Mouse (Mus musculus) central nervous system, embryonic 18 days (tissue): ENCODE results near the gene Dnajb5. TPM values are rescaled to one million over a fixed set of nuclear protein-coding genes. Genes with fewer than 3 reads are reported as not detected.

Experiments
- polyA plus RNA-seq: library from polyadenylated mRNA; depleted of rRNA; stranded (reverse); fragments of >200 nt; gene quantifications from 2 replicates; pipeline ENCODE4 v1.2.3, GENCODE M21; 2012; rRNA removed

Dnajb5 gene
- 73.4 and 84.6 TPM in 2 replicates for polyA plus RNA-seq

DNA sequence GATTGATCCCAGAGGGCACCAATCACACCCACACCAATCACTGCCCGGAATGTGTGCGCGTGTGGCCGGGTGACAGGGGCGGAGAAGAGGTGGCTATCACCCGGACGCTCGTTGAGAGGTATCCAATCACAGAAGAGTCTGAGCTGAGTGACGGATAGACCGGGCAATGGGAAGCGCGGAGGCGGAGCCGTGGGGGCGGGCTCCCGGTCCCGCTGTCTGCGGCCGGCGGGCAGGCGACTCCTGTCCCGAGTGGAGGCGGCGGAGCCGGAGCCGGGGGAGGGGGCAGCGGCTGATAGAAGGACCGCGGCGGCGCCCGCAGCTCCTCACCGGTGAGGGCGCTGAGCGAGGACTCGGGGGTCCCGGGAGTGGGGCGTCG lies at the start of gene Dnajb5:
TSS of gene Dnajb5 (plus strand) at position 139 of the 376 bp plus-strand sequence.

DNA sequence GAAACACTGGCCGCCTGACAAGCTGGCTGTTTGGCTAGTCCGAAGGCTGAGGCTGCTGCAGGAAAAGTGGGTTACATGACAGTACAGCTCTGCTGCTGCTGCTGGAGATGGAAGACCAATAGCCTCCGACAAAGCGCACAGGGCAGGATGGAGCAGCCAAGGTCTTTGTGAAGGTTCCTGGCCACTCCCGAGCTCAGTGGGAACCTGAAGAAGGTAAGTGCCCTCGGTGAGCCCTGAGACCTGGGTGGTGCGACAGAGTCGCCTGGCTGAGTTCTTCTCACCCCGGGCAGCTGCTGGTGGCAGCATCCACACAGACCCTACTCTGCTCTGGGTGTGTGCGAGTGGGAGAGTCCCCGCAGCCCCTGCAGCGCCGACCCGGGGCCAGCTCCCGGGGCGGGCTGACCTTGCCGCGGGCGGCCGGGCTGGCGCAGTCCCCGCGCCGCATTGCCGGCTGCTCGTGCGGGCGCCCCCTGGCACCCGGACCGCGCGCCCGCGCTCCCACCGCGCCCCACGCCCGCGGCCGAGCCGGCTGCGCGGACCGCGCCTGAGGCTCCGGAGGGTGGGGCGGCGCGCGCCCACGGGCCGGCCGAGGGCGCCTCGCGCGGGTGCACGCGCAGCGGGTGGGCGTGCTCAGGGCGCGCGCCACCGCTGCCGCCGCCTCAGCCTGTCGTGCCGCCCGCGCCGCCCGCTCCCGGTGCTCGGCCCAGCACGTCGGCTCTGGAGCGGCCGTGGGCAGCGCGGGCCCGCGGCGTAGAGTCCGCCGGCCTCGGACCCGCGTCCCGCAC lies 32.8 kb upstream of the Dnajb5 start, which contains the start of gene Phf24:
TSS of gene Phf24 (plus strand) at position 44 of the 785 bp plus-strand sequence.

DNA sequence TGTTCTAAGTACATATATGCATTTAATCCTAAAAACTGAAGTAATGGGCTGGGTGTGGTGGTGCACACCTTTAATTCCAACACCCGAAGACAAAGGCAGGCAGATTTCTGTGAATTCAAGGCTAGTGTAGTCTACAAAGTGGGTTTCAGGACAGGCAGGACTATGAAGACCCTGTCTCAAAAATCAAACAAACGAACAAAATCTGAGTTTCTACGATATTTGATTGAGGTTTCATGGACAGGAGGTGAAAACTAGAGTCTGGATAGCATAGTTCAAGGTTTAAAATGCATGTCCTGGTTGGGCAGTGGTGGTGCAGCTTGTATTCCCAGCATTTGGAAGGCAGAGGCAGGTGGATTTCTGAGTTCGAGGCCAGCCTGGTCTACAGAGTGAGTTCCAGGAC lies 19.7 kb downstream of the Dnajb5 start, which contains the start of gene 1700022I11Rik:
TSS of gene 1700022I11Rik (plus strand) at position 301 of the 400 bp plus-strand sequence.

DNA sequence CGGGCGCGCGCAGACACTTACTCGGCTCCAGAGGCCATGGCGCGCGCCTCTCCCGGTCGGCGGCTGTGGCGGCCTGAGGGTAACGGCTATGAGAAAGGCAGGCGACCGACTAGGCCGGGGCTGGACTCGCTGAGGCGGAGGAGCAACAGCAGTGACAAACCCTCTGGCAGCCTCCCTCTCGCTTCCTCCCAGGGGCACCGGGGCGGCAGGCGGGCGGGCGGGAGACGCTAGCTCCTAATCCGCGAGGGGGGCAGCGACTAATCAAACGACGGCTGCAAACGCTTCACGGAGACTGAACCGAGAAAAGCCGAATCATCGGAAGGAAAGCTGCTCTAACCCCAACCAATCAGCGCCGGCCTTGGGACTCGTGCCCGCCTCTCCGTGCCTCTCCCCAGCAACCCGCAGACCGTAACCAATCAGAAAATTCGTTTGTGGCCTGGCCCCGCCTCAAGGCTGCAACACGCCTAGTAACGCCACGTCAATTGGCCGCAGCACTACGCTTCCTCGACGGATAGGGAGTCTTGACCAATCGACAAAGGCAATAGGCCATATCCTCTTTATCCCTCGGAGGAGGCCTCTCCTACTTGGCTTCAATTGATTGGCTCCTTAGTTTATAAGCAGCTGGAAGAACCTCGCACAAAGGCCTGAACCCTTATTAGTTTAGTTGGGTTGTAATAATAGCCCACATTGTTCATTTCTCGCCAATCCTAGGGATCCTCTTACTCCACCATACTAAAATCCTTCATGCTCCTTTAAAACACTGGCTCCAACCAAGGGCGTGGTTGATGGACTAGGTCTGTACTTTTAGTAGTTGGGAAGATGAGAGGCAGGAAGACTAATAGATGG lies 50.8 kb downstream of the Dnajb5 start, which contains the start of gene Vcp:
TSS of gene Vcp (minus strand) at position 367 of the 846 bp plus-strand sequence.

Other genes starting within 250 kb of the Dnajb5 start
- gene 4930578G10Rik, start 214.3 kb upstream of the Dnajb5 start, polyA plus RNA-seq: 0.17 and 0.22 TPM in 2 replicates
- 0.19 and 0.23 TPM in 2 replicates for gene Ccl19, start 193.2 kb upstream of the Dnajb5 start, polyA plus RNA-seq
- gene Ccl21a, start 175.8 kb upstream of the Dnajb5 start, polyA plus RNA-seq: 0.40 and 0.76 TPM in 2 replicates
- gene Fam205a1, start 95.9 kb upstream of the Dnajb5 start, polyA plus RNA-seq: 0.01 and 0.03 TPM in 2 replicates
- gene Gm12394, start 93.0 kb upstream of the Dnajb5 start, polyA plus RNA-seq: 0.12 TPM in 2 replicates
- gene Fam205c, start 75.6 kb upstream of the Dnajb5 start, polyA plus RNA-seq: not detected in 2 replicates
- gene Phf24, start 33.2 kb upstream of the Dnajb5 start, polyA plus RNA-seq: 83.6 and 94.1 TPM in 2 replicates
- gene 1700022I11Rik, start 19.8 kb downstream of the Dnajb5 start, polyA plus RNA-seq: 0.19 and 0.23 TPM in 2 replicates
- gene Vcp, start 50.7 kb downstream of the Dnajb5 start, polyA plus RNA-seq: 242 and 246 TPM in 2 replicates
- gene Fancg, start 60.7 kb downstream of the Dnajb5 start, polyA plus RNA-seq: 45.5 and 47.3 TPM in 2 replicates
- gene Pigo, start 76.0 kb downstream of the Dnajb5 start, polyA plus RNA-seq: 23.3 and 27.1 TPM in 2 replicates
- gene Stoml2, start 81.9 kb downstream of the Dnajb5 start, polyA plus RNA-seq: 121 and 135 TPM in 2 replicates
- gene Fam214b, start 96.4 kb downstream of the Dnajb5 start, polyA plus RNA-seq: 34.5 and 42.5 TPM in 2 replicates
- gene Unc13b, start 109.1 kb downstream of the Dnajb5 start, polyA plus RNA-seq: 59.2 and 60.2 TPM in 2 replicates